9 mouse cellular contexts compared by ENCODE assay signal in genomic region chr4:95162386-95163090, GRCm38 (mm10).
DNase-seq lines count a peak whose midpoint lies in the region; ATAC-seq and TF ChIP-seq lines count a peak whose summit lies in the region.
"Had no signal": no experiment of that assay in that cellular context is flagged by ENCODE, and none has a peak within 500 bp of the region (broad histone marks: within the 10 kb centered on the region; RNA-seq: fewer than 3 reads in every experiment).

No protein-coding gene starts in this region.

- H3K4me2 ChIP-seq in kidney, embryonic 15.5 days, result no peak overlapping the region
- H3K4me2 ChIP-seq in kidney, embryonic 14.5 days (replicated peaks; ENCODE audit: low read depth, low read length), result no peak overlapping the region
- H3K4me2 ChIP-seq in intestine, postnatal 0 days (replicated peaks; ENCODE audit: low read depth), result no peak overlapping the region

- no peak overlapping the region for H3K9ac ChIP-seq in kidney, embryonic 15.5 days
- H3K9ac ChIP-seq in kidney, embryonic 14.5 days (ENCODE audit: low read depth, low read length), result no peak overlapping the region
- H3K9ac ChIP-seq in MEL (ENCODE audit: control insufficient read depth, low read depth, low read length, poor library complexity, severe bottlenecking), result no peak overlapping the region
- H3K9ac ChIP-seq in intestine, postnatal 0 days (ENCODE audit: low read depth, low read length), result no peak overlapping the region

- H3K36me3 ChIP-seq in kidney, embryonic 15.5 days, result no peaks in the 10 kb centered on the region
- H3K36me3 ChIP-seq in kidney, embryonic 14.5 days (ENCODE audit: control insufficient read depth, insufficient read depth, low read length), result no peaks in the 10 kb centered on the region
- peaks cover 0 to 13% of the 10 kb centered on the region in 2 experiments; a peak in 2 of 4 replicates for H3K36me3 ChIP-seq in MEL (ENCODE audit: control insufficient read depth in 1 of 2, insufficient read depth in 2 of 2, low read length in 2 of 2)
- H3K36me3 ChIP-seq in intestine, postnatal 0 days (ENCODE audit: control insufficient read depth, insufficient read depth), result no peaks in the 10 kb centered on the region
- H3K36me3 ChIP-seq: heart, embryonic 15.5 days had no signal

- no peaks in the 10 kb centered on the region; the same call in 1 of the 2 replicates for H3K79me2 ChIP-seq in MEL (ENCODE audit: control insufficient read depth, insufficient read depth, low read length, poor library complexity)

- H3K27ac ChIP-seq in kidney, embryonic 15.5 days, result 0 out of 2 replicates have a peak overlapping the region, but pooled peaks have one; percentile 4
- H3K27ac ChIP-seq in kidney, embryonic 14.5 days (ENCODE audit: low read depth, low read length), result no peak overlapping the region
- peak overlapping the region; percentile 60 for H3K27ac ChIP-seq in MEL (ENCODE audit: control insufficient read depth, low read depth, low read length)
- H3K27ac ChIP-seq in intestine, postnatal 0 days (ENCODE audit: low read depth, low read length), result 0 out of 2 replicates have a peak overlapping the region, but pooled peaks have one; percentile 36

- H3K27me3 ChIP-seq in kidney, embryonic 15.5 days, result no peaks in the 10 kb centered on the region
- H3K27me3 ChIP-seq in kidney, embryonic 14.5 days (ENCODE audit: control insufficient read depth, insufficient read depth, low read length), result no peaks in the 10 kb centered on the region
- H3K27me3 ChIP-seq in MEL (ENCODE audit: control insufficient read depth in 1 of 2, insufficient read depth in 2 of 2, low read length in 2 of 2), result no peaks in the 10 kb centered on the region
- H3K27me3 ChIP-seq in intestine, postnatal 0 days (replicated peaks; ENCODE audit: control insufficient read depth, insufficient read depth, low read length), result no peaks in the 10 kb centered on the region
- H3K27me3 ChIP-seq: heart, embryonic 15.5 days had no signal

- TF ChIP-seq CTCF in MEL (IDR thresholded peaks at IDR 0.05 in 2 of 3, conservative IDR thresholded peaks at IDR 0.05 in 1 of 3; ENCODE audit: control insufficient read depth in 1 of 3, insufficient read depth in 1 of 3, low read depth in 2 of 3, low read length in 3 of 3, poor library complexity in 1 of 3, severe bottlenecking in 1 of 3), result no peak
- TF ChIP-seq CTCF in intestine, postnatal 0 days (IDR thresholded peaks at IDR 0.05; ENCODE audit: low read depth), result peak; percentile 35

- no peak overlapping the region for H3K4me3 ChIP-seq in kidney, embryonic 15.5 days (replicated peaks)
- H3K4me3 ChIP-seq in kidney, embryonic 14.5 days (ENCODE audit: low read length), result no peak overlapping the region
- no peak overlapping the region; a peak in 1 of 4 replicates for H3K4me3 ChIP-seq in MEL (ENCODE audit: control insufficient read depth in 1 of 2, insufficient read depth in 1 of 2, low read depth in 2 of 2, low read length in 2 of 2)
- no peak overlapping the region for H3K4me3 ChIP-seq in intestine, postnatal 0 days (ENCODE audit: low read depth, low read length)

- peak; percentile 81 for DNase-seq in MEL (ENCODE audit: low read depth, low spot score)
- peak; percentile 52 for DNase-seq in naive thymus-derived CD4-positive, alpha-beta T cell, adult 2 months (ENCODE audit: low read depth)
- no peak for DNase-seq in cerebellum, adult 9-10 months
- no peak for DNase-seq in urinary bladder, postnatal 14 days (ENCODE audit: low spot score)
- no peak for DNase-seq in kidney, postnatal 36 days

- H3K4me1 ChIP-seq in kidney, embryonic 15.5 days, result peaks cover 30% of the 10 kb centered on the region
- H3K4me1 ChIP-seq in kidney, embryonic 14.5 days (ENCODE audit: control insufficient read depth, insufficient read depth, low read length), result peaks cover 8% of the 10 kb centered on the region
- H3K4me1 ChIP-seq in MEL (ENCODE audit: control insufficient read depth in 1 of 2, insufficient read depth in 2 of 2, low read length in 2 of 2), result peaks cover 18 to 25% of the 10 kb centered on the region in 2 experiments
- H3K4me1 ChIP-seq in intestine, postnatal 0 days (replicated peaks; ENCODE audit: control insufficient read depth, insufficient read depth, low read length), result peaks cover 10% of the 10 kb centered on the region

- peak in 1 of 2 experiments; percentile 43; a peak in 3 of 4 replicates for TF ChIP-seq EP300 in MEL (IDR thresholded peaks at IDR 0.05; ENCODE audit: low read depth in 1 of 2, low read length in 2 of 2)

- no peak for TF ChIP-seq RAD21 in MEL (IDR thresholded peaks at IDR 0.05; ENCODE audit: low read depth, low read length)

- no peak for ATAC-seq in kidney, embryonic 15.5 days (replicated peaks; ENCODE audit: low FRiP score)
- ATAC-seq in kidney, embryonic 14.5 days (ENCODE audit: low FRiP score, low TSS enrichment), result no peak
- no peak for ATAC-seq in intestine, postnatal 0 days

- WGBS in kidney, embryonic 15.5 days, result 59% methylated on average over 9 of the region's 9 CpGs
- WGBS in kidney, embryonic 14.5 days, result 53% methylated on average over 9 of the region's 9 CpGs
- 50% methylated on average over 9 of the region's 9 CpGs for WGBS in intestine, postnatal 0 days

- no peak; a peak in 1 of 4 replicates for TF ChIP-seq POLR2A in MEL (IDR thresholded peaks at IDR 0.05; ENCODE audit: control insufficient read depth in 1 of 2, insufficient read depth in 1 of 2, low read depth in 1 of 2, low read length in 2 of 2, poor library complexity in 1 of 2)

- no peaks in the 10 kb centered on the region for H3K9me3 ChIP-seq in kidney, embryonic 15.5 days (replicated peaks)
- H3K9me3 ChIP-seq in kidney, embryonic 14.5 days (ENCODE audit: control insufficient read depth, low read length), result no peaks in the 10 kb centered on the region
- no peaks in the 10 kb centered on the region for H3K9me3 ChIP-seq in MEL (replicated peaks; ENCODE audit: insufficient read depth, low read length)
- H3K9me3 ChIP-seq in intestine, postnatal 0 days (ENCODE audit: control insufficient read depth), result no peaks in the 10 kb centered on the region
- H3K9me3 ChIP-seq: heart, embryonic 15.5 days had no signal

TF ChIP-seq in MEL, 35 proteins besides CTCF, POLR2A, EP300 and RAD21:
- 0 out of 2 replicates have a peak, but pooled peaks have one; percentile 24 for TF ChIP-seq ELF1 (IDR thresholded peaks at IDR 0.05; ENCODE audit: low read depth, low read length)
- TF ChIP-seq ETS1 (IDR thresholded peaks at IDR 0.05; ENCODE audit: low read depth, low read length), result peak; percentile 55; the same call in 1 of the 2 replicates
- peak; percentile 86 for TF ChIP-seq GABPA (IDR thresholded peaks at IDR 0.05; ENCODE audit: low read depth, low read length)
- TF ChIP-seq KAT2A (conservative IDR thresholded peaks at IDR 0.05; ENCODE audit: low read depth, low read length), result no peak
- no peak for TF ChIP-seq ZMIZ1 (IDR thresholded peaks at IDR 0.05; ENCODE audit: low read depth, low read length)
- TF ChIP-seq CHD2 (IDR thresholded peaks at IDR 0.05; ENCODE audit: low read length), result peak; percentile 42
- no peak for TF ChIP-seq E2F4 (IDR thresholded peaks at IDR 0.05; ENCODE audit: borderline replicate concordance, low read depth, low read length)
- peak; percentile 31; the same call in 1 of the 2 replicates for TF ChIP-seq MAZ (IDR thresholded peaks at IDR 0.05; ENCODE audit: low read depth, low read length)
- TF ChIP-seq GATA1 (IDR thresholded peaks at IDR 0.05; ENCODE audit: low read depth, low read length), result no peak
- TF ChIP-seq NRF1 (IDR thresholded peaks at IDR 0.05; ENCODE audit: insufficient read depth, low read depth, low read length, poor library complexity, severe bottlenecking), result no peak
- TF ChIP-seq JUND (IDR thresholded peaks at IDR 0.05; ENCODE audit: low read depth, low read length), result no peak
- TF ChIP-seq USF1 (IDR thresholded peaks at IDR 0.05; ENCODE audit: low read depth, low read length), result no peak
- TF ChIP-seq MAFK (IDR thresholded peaks at IDR 0.05; ENCODE audit: borderline replicate concordance, low read depth, low read length), result peak; percentile 85
- no peak for TF ChIP-seq TBP (IDR thresholded peaks at IDR 0.05; ENCODE audit: low read depth, low read length)
- TF ChIP-seq NELFE (IDR thresholded peaks at IDR 0.05; ENCODE audit: low read depth, low read length), result no peak
- TF ChIP-seq ZNF384 (IDR thresholded peaks at IDR 0.05; ENCODE audit: low read depth, low read length), result peak; percentile 95
- TF ChIP-seq TAL1 (IDR thresholded peaks at IDR 0.05; ENCODE audit: low read length), result no peak
- no peak for TF ChIP-seq ZC3H11A (IDR thresholded peaks at IDR 0.05; ENCODE audit: low read depth, low read length)
- TF ChIP-seq MXI1 (IDR thresholded peaks at IDR 0.05; ENCODE audit: low read depth, low read length), result 0 out of 2 replicates have a peak, but pooled peaks have one; percentile 40
- TF ChIP-seq BHLHE40 (IDR thresholded peaks at IDR 0.05; ENCODE audit: borderline replicate concordance, low read depth, low read length), result peak; percentile 44; the same call in 1 of the 2 replicates
- TF ChIP-seq HCFC1 (IDR thresholded peaks at IDR 0.05; ENCODE audit: low read depth, low read length), result 0 out of 2 replicates have a peak, but pooled peaks have one; percentile 35
- TF ChIP-seq MYC (IDR thresholded peaks at IDR 0.05; ENCODE audit: low read depth, low read length), result 0 out of 2 replicates have a peak, but pooled peaks have one; percentile 52
- TF ChIP-seq UBTF (IDR thresholded peaks at IDR 0.05; ENCODE audit: borderline replicate concordance, insufficient read depth, low read depth, low read length), result no peak
- no peak for TF ChIP-seq SMC3 (IDR thresholded peaks at IDR 0.05; ENCODE audit: low read depth, low read length)
TF ChIP-seq in MEL: peak in this region for 11.

Comparison
In these comparisons a context has a peak if more than half of its experiments do, and no peak if none do; other contexts are left out.
1. DNase-seq: peak in MEL (single experiment) and naive thymus-derived CD4-positive, alpha-beta T cell, adult 2 months (single experiment); none in cerebellum, adult 9-10 months (single experiment), urinary bladder, postnatal 14 days (single experiment) and kidney, postnatal 36 days (0 of 2).